Mouse (Mus musculus) intestine, embryonic 16.5 days (tissue): ENCODE data around the gene Pbx1. TPM values are rescaled to one million over a fixed set of nuclear protein-coding genes. Genes with fewer than 3 reads are reported as not detected.

ENCODE experiments used
- ATAC-seq: fragments of 200-750 bp; cut with Nextera tagmentation; 2 replicates; pipeline ENCODE4 v1.8.0; 2017; ENCODE audit warnings: moderate TSS enrichment, moderate library complexity
- H3K27ac ChIP-seq: fragments of 300-500 bp; sonication (generic); 2 replicates; pipeline ENCODE4 v1.5.1; 2014; ENCODE audit warnings: mild to moderate bottlenecking, low read length
- H3K27me3 ChIP-seq: fragments of 300-500 bp; sonication (generic); replicated peaks from 2 replicates; pipeline ENCODE4 v1.6.1; 2014; ENCODE audit warnings: low read length, control low read depth, mixed read lengths; ENCODE audit not compliant: control insufficient read depth, insufficient read depth
- H3K36me3 ChIP-seq: fragments of 300-500 bp; sonication (generic); 2 replicates; pipeline ENCODE4 v1.6.1; 2014; ENCODE audit warnings: low read length, control low read depth; ENCODE audit not compliant: control insufficient read depth, insufficient read depth
- H3K4me1 ChIP-seq: fragments of 300-500 bp; sonication (generic); 2 replicates; pipeline ENCODE4 v1.6.1; 2014; ENCODE audit warnings: low read length, control low read depth, mixed read lengths; ENCODE audit not compliant: control insufficient read depth, insufficient read depth
- H3K4me2 ChIP-seq: fragments of 300-500 bp; sonication (generic); 2 replicates; pipeline ENCODE4 v1.6.1; 2014; ENCODE audit warnings: low read depth, low read length, control low read depth
- H3K4me3 ChIP-seq: fragments of 300-500 bp; sonication (generic); 2 replicates; pipeline ENCODE4 v1.5.1; 2014; ENCODE audit warnings: mild to moderate bottlenecking, low read length
- H3K9ac ChIP-seq: fragments of 300-500 bp; sonication (generic); 2 replicates; pipeline ENCODE4 v1.6.1; 2014; ENCODE audit warnings: low read depth, low read length
- H3K9me3 ChIP-seq: fragments of 300-500 bp; sonication (generic); 2 replicates; pipeline ENCODE4 v1.6.1; 2016; ENCODE audit warnings: low read length, control low read depth; ENCODE audit not compliant: control insufficient read depth
- WGBS: fragments of 180-500 bp; shearing (Covaris S2); extraction: QIAGEN DNeasy Blood & Tissue Kit; methylation state at CpG from one replicate; pipeline ENCODE4 v1.1.7; 2014; 5-methylcytosine and 5-hydroxymethylcytosine counted together
- polyA plus RNA-seq: library from polyadenylated mRNA; unstranded; fragments of >200 nt; fragmentation: Nextera tagmentation; extraction: Ambion mirVana; gene quantifications from 2 replicates; pipeline ENCODE4 v1.2.1, GENCODE M21; 2015

Pbx1 gene
- polyA plus RNA-seq, 1 experiment from 2014 or later: 17.2 TPM

- no peak for ATAC-seq
These were observed 186.5 kb downstream of the Pbx1 start for GRCm38 (mm10) chr1:168245539-168245938.

GRCm38 (mm10) chr1:168243759-168244158 lies 188.3 kb downstream of the Pbx1 start:
- 77% methylated on average over 12 of the region's 12 CpGs for WGBS
- H3K9ac ChIP-seq: no peak overlapping the region
- no peak for ATAC-seq
- no peaks in the 10 kb centered on the region for H3K27me3 ChIP-seq
- H3K36me3 ChIP-seq: no peaks in the 10 kb centered on the region
- H3K9me3 ChIP-seq: no peaks in the 10 kb centered on the region
- H3K4me1 ChIP-seq: peaks cover 26% of the 10 kb centered on the region
- H3K4me2 ChIP-seq: no peak overlapping the region
- no peak overlapping the region for H3K4me3 ChIP-seq
- no peak overlapping the region for H3K27ac ChIP-seq

More at GRCm38 (mm10) chr1:168245539-168245938, 186.5 kb downstream of the Pbx1 start:
- WGBS: 64% methylated on average over 5 of the region's 5 CpGs
- Histone ChIP-seq H3K36me3 (no peaks in the 10 kb centered on the region), H3K9me3 (no peaks in the 10 kb centered on the region), H3K4me3 (no peak overlapping the region), H3K27ac (no peak overlapping the region), H3K9ac (no peak overlapping the region), H3K27me3 (no peaks in the 10 kb centered on the region), H3K4me2 (no peak overlapping the region), H3K4me1 (peaks cover 26% of the 10 kb centered on the region)

- Histone ChIP-seq H3K36me3 (no peaks in the 10 kb centered on the region), H3K9me3 (no peaks in the 10 kb centered on the region), H3K27ac (no peak overlapping the region), H3K27me3 (no peaks in the 10 kb centered on the region), H3K4me2 (no peak overlapping the region), H3K4me1 (peaks cover 26% of the 10 kb centered on the region), H3K9ac (no peak overlapping the region), H3K4me3 (no peak overlapping the region)
- ATAC-seq: no peak
- WGBS: 76% methylated on average over 7 of the region's 7 CpGs
These were observed 189.0 kb downstream of the Pbx1 start for GRCm38 (mm10) chr1:168243068-168243467.

- H3K36me3 ChIP-seq: no peaks in the 10 kb centered on the region
- 39% methylated on average over 7 of the region's 7 CpGs for WGBS
- H3K9me3 ChIP-seq: no peaks in the 10 kb centered on the region
- H3K9ac ChIP-seq: no peak overlapping the region
- H3K4me1 ChIP-seq: peaks cover 22% of the 10 kb centered on the region
- no peak for ATAC-seq
- H3K4me3 ChIP-seq: no peak overlapping the region
- no peak overlapping the region for H3K27ac ChIP-seq
- H3K4me2 ChIP-seq: peak overlapping the region; percentile 12; the same call in 1 of the 2 replicates
- no peaks in the 10 kb centered on the region for H3K27me3 ChIP-seq
These were observed 190.8 kb downstream of the Pbx1 start for GRCm38 (mm10) chr1:168241316-168241715.

GRCm38 (mm10) chr1:168240846-168241245 lies 191.2 kb downstream of the Pbx1 start:
- Histone ChIP-seq H3K4me3 (no peak overlapping the region), H3K27ac (no peak overlapping the region), H3K9me3 (no peaks in the 10 kb centered on the region), H3K27me3 (no peaks in the 10 kb centered on the region), H3K4me2 (no peak overlapping the region), H3K9ac (no peak overlapping the region), H3K4me1 (peaks cover 21% of the 10 kb centered on the region), H3K36me3 (no peaks in the 10 kb centered on the region)
- WGBS: 43% methylated on average over 7 of the region's 7 CpGs
- no peak for ATAC-seq

GRCm38 (mm10) chr1:168240386-168240785 lies 191.7 kb downstream of the Pbx1 start:
- H3K9ac ChIP-seq: no peak overlapping the region
- no peaks in the 10 kb centered on the region for H3K27me3 ChIP-seq
- H3K9me3 ChIP-seq: no peaks in the 10 kb centered on the region
- H3K4me2 ChIP-seq: no peak overlapping the region
- ATAC-seq: no peak
- peaks cover 16% of the 10 kb centered on the region for H3K4me1 ChIP-seq
- no peak overlapping the region for H3K4me3 ChIP-seq
- no peak overlapping the region for H3K27ac ChIP-seq
- WGBS: 83% methylated on average over 5 of the region's 5 CpGs
- H3K36me3 ChIP-seq: no peaks in the 10 kb centered on the region

- Histone ChIP-seq H3K4me1 (peaks cover 7% of the 10 kb centered on the region), H3K4me3 (no peak overlapping the region), H3K4me2 (no peak overlapping the region), H3K9me3 (no peaks in the 10 kb centered on the region), H3K27me3 (no peaks in the 10 kb centered on the region), H3K27ac (no peak overlapping the region), H3K9ac (no peak overlapping the region), H3K36me3 (no peaks in the 10 kb centered on the region)
- no peak for ATAC-seq
- 87% methylated on average over 5 of the region's 5 CpGs for WGBS
These were observed 196.0 kb downstream of the Pbx1 start for GRCm38 (mm10) chr1:168236101-168236500.

GRCm38 (mm10) chr1:168234355-168234754 lies 197.7 kb downstream of the Pbx1 start:
- ATAC-seq: no peak
- WGBS: 78% methylated on average over 11 of the region's 11 CpGs
- H3K9me3 ChIP-seq: no peaks in the 10 kb centered on the region
- no peak overlapping the region for H3K9ac ChIP-seq
- no peaks in the 10 kb centered on the region for H3K27me3 ChIP-seq
- H3K27ac ChIP-seq: no peak overlapping the region
- no peaks in the 10 kb centered on the region for H3K36me3 ChIP-seq
- no peak overlapping the region for H3K4me3 ChIP-seq
- H3K4me2 ChIP-seq: no peak overlapping the region
- H3K4me1 ChIP-seq: peaks cover 19% of the 10 kb centered on the region

GRCm38 (mm10) chr1:168233182-168233581 lies 198.9 kb downstream of the Pbx1 start:
- 97% methylated on average over 1 of the region's 1 CpGs for WGBS
- Histone ChIP-seq H3K9ac (no peak overlapping the region), H3K9me3 (no peaks in the 10 kb centered on the region), H3K27ac (no peak overlapping the region), H3K4me3 (no peak overlapping the region), H3K4me1 (peaks cover 19% of the 10 kb centered on the region), H3K4me2 (no peak overlapping the region), H3K36me3 (no peaks in the 10 kb centered on the region), H3K27me3 (no peaks in the 10 kb centered on the region)
- no peak for ATAC-seq
